Mouse (Mus musculus) liver, embryonic 14.5 days (tissue): ENCODE measurements around the gene D630003M21Rik.

Source experiments
- CTCF ChIP-seq: IDR thresholded peaks from 2 replicates; pipeline ENCODE4 v1.5.1; 2016; ENCODE audit warnings: antibody characterized with exemption, low read depth, control low read depth
- EP300 ChIP-seq: IDR thresholded peaks from 2 replicates; pipeline ENCODE4 v1.6.1; 2016; ENCODE audit warnings: antibody characterized with exemption, low read depth

- TF ChIP-seq CTCF: no peak
- TF ChIP-seq EP300: no peak
Observed at GRCm38 (mm10) chr2:158229503-158229892, 476 bp upstream of the D630003M21Rik start.
